Mouse (Mus musculus) midbrain, embryonic 10.5 days (tissue): ENCODE data around the gene Ccne1. TPM values are rescaled to one million over a fixed set of nuclear protein-coding genes. Genes with fewer than 3 reads are reported as not detected.
A peak's percentile ranks its signal among the peaks of the same experiment; 100 is the strongest.
"Not testable (repeated sequence)": the region's sequence is repeated elsewhere in the genome, so short reads cannot be mapped to it uniquely, and the experiment has no call there.

ENCODE experiments used
- DNase-seq: peaks from one replicate; pipeline ENCODE4 v3.0.0-alpha.2; 2017; ENCODE audit warnings: low spot score
- H3K27ac ChIP-seq: fragments of 300-500 bp; sonication (generic); replicated peaks from 2 replicates; pipeline ENCODE4 v1.5.1; 2016; ENCODE audit warnings: mild to moderate bottlenecking
- H3K27me3 ChIP-seq: fragments of 300-500 bp; sonication (generic); 2 replicates; pipeline ENCODE4 v1.6.1; 2016; ENCODE audit warnings: low read depth, mild to moderate bottlenecking; ENCODE audit not compliant: poor library complexity, severe bottlenecking
- H3K36me3 ChIP-seq: fragments of 300-500 bp; sonication (generic); 2 replicates; pipeline ENCODE4 v1.6.1; 2016; ENCODE audit warnings: mild to moderate bottlenecking, moderate library complexity
- H3K4me1 ChIP-seq: fragments of 300-500 bp; sonication (generic); 2 replicates; pipeline ENCODE4 v1.6.1; 2016
- H3K4me3 ChIP-seq: fragments of 300-500 bp; sonication (generic); 2 replicates; pipeline ENCODE4 v1.5.1; 2016; ENCODE audit warnings: mild to moderate bottlenecking, moderate library complexity
- H3K9me3 ChIP-seq: fragments of 300-500 bp; sonication (generic); replicated peaks from 2 replicates; pipeline ENCODE4 v1.6.1; 2016; ENCODE audit warnings: mild to moderate bottlenecking
- WGBS: fragments of 180-500 bp; shearing (Covaris S2); methylation state at CpG from one replicate; pipeline ENCODE4 v1.1.7; 2016; 5-methylcytosine and 5-hydroxymethylcytosine counted together
- polyA plus RNA-seq: library from polyadenylated mRNA; unstranded; fragments of >200 nt; fragmentation: Nextera tagmentation; extraction: Ambion mirVana; gene quantifications from 2 replicates; pipeline ENCODE4 v1.2.1, GENCODE M21; 2016

The Ccne1 gene
- polyA plus RNA-seq = 71.1 and 94.2 TPM in 2 replicates

- WGBS = under 1% methylated on average over 98 of the region's 102 CpGs
- Histone ChIP-seq H3K36me3 (peaks cover 30% of the 10 kb centered on the region), H3K27ac (peak within 1 kb of the TSS; percentile 91), H3K27me3 (peaks cover 18% of the 10 kb centered on the region), H3K4me1 (peaks cover 57% of the 10 kb centered on the region), H3K9me3 (no peaks in the 10 kb centered on the region), H3K4me3 (peak within 1 kb of the TSS; percentile 76)
- peak; percentile 99 for DNase-seq
Observed at GRCm38 (mm10) chr7:38107371-38108259, at the start of gene Ccne1. Ccne1 (minus strand) TSS chr7:38107534.

- H3K27ac ChIP-seq = no peak overlapping the region; the same call in 1 of the 2 replicates
Observed at GRCm38 (mm10) chr7:38155829-38156228, 48.5 kb upstream of the Ccne1 start.

GRCm38 (mm10) chr7:38152571-38152970 is 45.2 kb upstream of the Ccne1 start:
- H3K27ac ChIP-seq = no peak overlapping the region
- no peaks in the 10 kb centered on the region for H3K4me1 ChIP-seq
- DNase-seq = no peak
- WGBS = 80% methylated on average over 3 of the region's 3 CpGs
- peaks cover 2% of the 10 kb centered on the region; the same call in 1 of the 2 replicates for H3K9me3 ChIP-seq
- no peaks in the 10 kb centered on the region for H3K36me3 ChIP-seq
- H3K27me3 ChIP-seq = no peaks in the 10 kb centered on the region
- H3K4me3 ChIP-seq = no peak overlapping the region

More at GRCm38 (mm10) chr7:38155829-38156228, 48.5 kb upstream of the Ccne1 start:
- no peaks in the 10 kb centered on the region for H3K4me1 ChIP-seq
- no peaks in the 10 kb centered on the region for H3K9me3 ChIP-seq
- H3K27me3 ChIP-seq = no peaks in the 10 kb centered on the region
- no peak for DNase-seq
- WGBS = 88% methylated on average over 5 of the region's 5 CpGs
- no peaks in the 10 kb centered on the region for H3K36me3 ChIP-seq
- H3K4me3 ChIP-seq = no peak overlapping the region

GRCm38 (mm10) chr7:38151706-38152312 is 44.5 kb upstream of the Ccne1 start:
- Histone ChIP-seq H3K27me3 (no peaks in the 10 kb centered on the region), H3K27ac (no peak overlapping the region), H3K4me1 (no peaks in the 10 kb centered on the region), H3K9me3 (peaks cover 5% of the 10 kb centered on the region; the same call in 1 of the 2 replicates), H3K4me3 (no peak overlapping the region), H3K36me3 (no peaks in the 10 kb centered on the region)
- DNase-seq = no peak
- WGBS = 72% methylated on average over 14 of the region's 14 CpGs

GRCm38 (mm10) chr7:38147477-38147876 is 40.1 kb upstream of the Ccne1 start:
- no peaks in the 10 kb centered on the region for H3K36me3 ChIP-seq
- H3K4me1 ChIP-seq = no peaks in the 10 kb centered on the region
- peaks cover 5% of the 10 kb centered on the region; the same call in 1 of the 2 replicates for H3K9me3 ChIP-seq
- no peak overlapping the region for H3K27ac ChIP-seq
- no peak overlapping the region for H3K4me3 ChIP-seq
- H3K27me3 ChIP-seq = no peaks in the 10 kb centered on the region
- 89% methylated on average over 6 of the region's 6 CpGs for WGBS
- DNase-seq = no peak

- Histone ChIP-seq H3K27me3 (no peaks in the 10 kb centered on the region), H3K27ac (no peak overlapping the region), H3K4me3 (no peak overlapping the region), H3K4me1 (no peaks in the 10 kb centered on the region), H3K36me3 (no peaks in the 10 kb centered on the region), H3K9me3 (no peaks in the 10 kb centered on the region)
- DNase-seq = peak; percentile 88
- WGBS = 66% methylated on average over 13 of the region's 13 CpGs
Observed at GRCm38 (mm10) chr7:38141747-38142545, 34.6 kb upstream of the Ccne1 start.

- Histone ChIP-seq H3K27ac (no peak overlapping the region), H3K27me3 (no peaks in the 10 kb centered on the region), H3K4me1 (no peaks in the 10 kb centered on the region), H3K36me3 (no peaks in the 10 kb centered on the region), H3K4me3 (no peak overlapping the region), H3K9me3 (no peaks in the 10 kb centered on the region)
- 51% methylated on average over 9 of the region's 9 CpGs for WGBS
- DNase-seq = no peak
Observed at GRCm38 (mm10) chr7:38140324-38140723, 33.0 kb upstream of the Ccne1 start.

- Histone ChIP-seq H3K4me1 (no peaks in the 10 kb centered on the region), H3K27ac (no peak overlapping the region), H3K36me3 (no peaks in the 10 kb centered on the region), H3K4me3 (no peak overlapping the region), H3K9me3 (no peaks in the 10 kb centered on the region), H3K27me3 (no peaks in the 10 kb centered on the region)
- 91% methylated on average over 5 of the region's 5 CpGs for WGBS
- no peak for DNase-seq
Observed at GRCm38 (mm10) chr7:38134471-38134870, 27.1 kb upstream of the Ccne1 start.

- H3K27ac ChIP-seq = no peak overlapping the region
- no peaks in the 10 kb centered on the region for H3K4me1 ChIP-seq
- peak; percentile 29 for DNase-seq
- H3K9me3 ChIP-seq = no peaks in the 10 kb centered on the region
- 44% methylated on average over 5 of the region's 5 CpGs for WGBS
- H3K27me3 ChIP-seq = no peaks in the 10 kb centered on the region
- H3K36me3 ChIP-seq = no peaks in the 10 kb centered on the region
- no peak overlapping the region for H3K4me3 ChIP-seq
Observed at GRCm38 (mm10) chr7:38131186-38131585, 23.9 kb upstream of the Ccne1 start.

GRCm38 (mm10) chr7:38129986-38130729 is 22.8 kb upstream of the Ccne1 start:
- DNase-seq = no peak
- Histone ChIP-seq H3K27me3 (no peaks in the 10 kb centered on the region), H3K4me3 (no peak overlapping the region), H3K9me3 (no peaks in the 10 kb centered on the region), H3K36me3 (no peaks in the 10 kb centered on the region), H3K27ac (no peak overlapping the region), H3K4me1 (no peaks in the 10 kb centered on the region)
- 83% methylated on average over 26 of the region's 26 CpGs for WGBS

- Histone ChIP-seq H3K4me1 (no peaks in the 10 kb centered on the region), H3K27me3 (no peaks in the 10 kb centered on the region), H3K4me3 (no peak overlapping the region), H3K27ac (no peak overlapping the region), H3K36me3 (no peaks in the 10 kb centered on the region), H3K9me3 (no peaks in the 10 kb centered on the region)
- DNase-seq = no peak
- 86% methylated on average over 6 of the region's 6 CpGs for WGBS
Observed at GRCm38 (mm10) chr7:38129491-38129890, 22.2 kb upstream of the Ccne1 start.

GRCm38 (mm10) chr7:38128256-38128655 is 20.9 kb upstream of the Ccne1 start:
- H3K9me3 ChIP-seq, DNase-seq, H3K27me3 ChIP-seq, H3K27ac ChIP-seq, H3K36me3 ChIP-seq, H3K4me3 ChIP-seq, H3K4me1 ChIP-seq: not testable (repeated sequence)
- WGBS = 78% methylated on average over 5 of the region's 5 CpGs
